8 mouse cellular contexts compared by ENCODE assay signal in genomic region chr7:47133331-47133730, GRCm38 (mm10). TPM values are rescaled to one million over a fixed set of nuclear protein-coding genes. Genes with fewer than 3 reads are reported as not detected.
DNase-seq lines count a peak whose midpoint lies in the region; ATAC-seq and TF ChIP-seq lines count a peak whose summit lies in the region.

Ptpn5 (minus strand) TSS chr7:47133684.

- 0 out of 2 replicates have a peak within 1 kb of the TSS, but pooled peaks have one; percentile 4 for H3K27ac ChIP-seq in kidney, adult 2 months (ENCODE audit: insufficient read depth, low read depth, low read length)
- H3K27ac ChIP-seq in embryonic facial prominence, embryonic 12.5 days = 0 out of 2 replicates have a peak within 1 kb of the TSS, but pooled peaks have one; percentile 23
- H3K27ac ChIP-seq in intestine, embryonic 16.5 days (ENCODE audit: low read length) = no peak within 1 kb of the TSS
- peak within 1 kb of the TSS; percentile 93 for H3K27ac ChIP-seq in midbrain, embryonic 15.5 days

- peak within 1 kb of the TSS; percentile 63 for H3K9ac ChIP-seq in embryonic facial prominence, embryonic 12.5 days
- peak within 1 kb of the TSS; percentile 58 for H3K9ac ChIP-seq in intestine, embryonic 16.5 days (ENCODE audit: low read depth, low read length)
- peak within 1 kb of the TSS; percentile 85 for H3K9ac ChIP-seq in midbrain, embryonic 15.5 days

- H3K4me3 ChIP-seq in kidney, adult 2 months (ENCODE audit: insufficient read depth, low read depth, low read length) = peak within 1 kb of the TSS; percentile 0; the same call in 1 of the 2 replicates
- peak within 1 kb of the TSS; percentile 64 for H3K4me3 ChIP-seq in embryonic facial prominence, embryonic 12.5 days
- H3K4me3 ChIP-seq in intestine, embryonic 16.5 days (ENCODE audit: low read length) = peak within 1 kb of the TSS; percentile 65
- peak within 1 kb of the TSS; percentile 80 for H3K4me3 ChIP-seq in midbrain, embryonic 15.5 days

- no peaks in the 10 kb centered on the region for H3K9me3 ChIP-seq in embryonic facial prominence, embryonic 12.5 days
- no peaks in the 10 kb centered on the region for H3K9me3 ChIP-seq in intestine, embryonic 16.5 days (ENCODE audit: control insufficient read depth, low read length)
- H3K9me3 ChIP-seq in midbrain, embryonic 15.5 days = no peaks in the 10 kb centered on the region

- no peaks in the 10 kb centered on the region for H3K36me3 ChIP-seq in kidney, adult 2 months (ENCODE audit: control insufficient read depth, insufficient read depth, low read length)
- no peaks in the 10 kb centered on the region for H3K36me3 ChIP-seq in embryonic facial prominence, embryonic 12.5 days
- no peaks in the 10 kb centered on the region for H3K36me3 ChIP-seq in intestine, embryonic 16.5 days (ENCODE audit: control insufficient read depth, insufficient read depth, low read length)
- H3K36me3 ChIP-seq in midbrain, embryonic 15.5 days (replicated peaks) = no peaks in the 10 kb centered on the region

- ATAC-seq in embryonic facial prominence, embryonic 12.5 days (ENCODE audit: insufficient number of reproducible peaks, insufficient read depth, low FRiP score, low TSS enrichment) = no peak
- no peak for ATAC-seq in intestine, embryonic 16.5 days
- ATAC-seq in midbrain, embryonic 15.5 days (replicated peaks) = peak; percentile 18

- H3K4me2 ChIP-seq in embryonic facial prominence, embryonic 12.5 days (replicated peaks) = peak within 1 kb of the TSS; percentile 99
- H3K4me2 ChIP-seq in intestine, embryonic 16.5 days (ENCODE audit: low read depth, low read length) = peak within 1 kb of the TSS; percentile 98
- peak within 1 kb of the TSS; percentile 80 for H3K4me2 ChIP-seq in midbrain, embryonic 15.5 days

- TF ChIP-seq CTCF in kidney, adult 2 months (conservative IDR thresholded peaks at IDR 0.05; ENCODE audit: insufficient read depth, insufficient read length, low read depth, low read length) = no peak

- 15% methylated on average over 13 of the region's 13 CpGs for WGBS in kidney, adult 2 months
- WGBS in embryonic facial prominence, embryonic 12.5 days = 4% methylated on average over 13 of the region's 13 CpGs
- WGBS in intestine, embryonic 16.5 days = 10% methylated on average over 13 of the region's 13 CpGs
- WGBS in midbrain, embryonic 15.5 days = 1% methylated on average over 13 of the region's 13 CpGs

- H3K27me3 ChIP-seq in kidney, adult 2 months (replicated peaks; ENCODE audit: control insufficient read depth, insufficient read depth, low read length) = no peaks in the 10 kb centered on the region
- H3K27me3 ChIP-seq in embryonic facial prominence, embryonic 12.5 days = peaks cover 55% of the 10 kb centered on the region
- H3K27me3 ChIP-seq in intestine, embryonic 16.5 days (replicated peaks; ENCODE audit: control insufficient read depth, insufficient read depth, low read length) = peaks cover 46% of the 10 kb centered on the region
- H3K27me3 ChIP-seq in midbrain, embryonic 15.5 days (replicated peaks) = 0 out of 2 replicates have a peak, but pooled peaks cover 3% of the 10 kb centered on the region

- no peak for DNase-seq in kidney, adult 2 months
- DNase-seq in kidney, adult 9 months = no peak
- no peak for DNase-seq in cerebellum, postnatal 36 days
- no peak for DNase-seq in thymus, postnatal 0 days (ENCODE audit: low spot score)
- DNase-seq in right cerebral cortex, postnatal 14 days = no peak

- TF ChIP-seq POLR2A in kidney, adult 2 months (IDR thresholded peaks at IDR 0.05; ENCODE audit: low read depth, low read length) = no peak

- 0 out of 2 replicates have a peak, but pooled peaks cover 7% of the 10 kb centered on the region for H3K4me1 ChIP-seq in kidney, adult 2 months (ENCODE audit: control insufficient read depth, insufficient read depth, low read length)
- H3K4me1 ChIP-seq in embryonic facial prominence, embryonic 12.5 days = peaks cover 7% of the 10 kb centered on the region; the same call in 1 of the 2 replicates
- peaks cover 12% of the 10 kb centered on the region; the same call in 1 of the 2 replicates for H3K4me1 ChIP-seq in intestine, embryonic 16.5 days (ENCODE audit: control insufficient read depth, insufficient read depth, low read length)
- H3K4me1 ChIP-seq in midbrain, embryonic 15.5 days = peaks cover 26% of the 10 kb centered on the region

RNA-seq across cellular contexts. Expression of gene Ptpn5, which starts in this region (rescaled TPM):
- 0.61 and 0.79 TPM in 2 replicates for polyA plus RNA-seq in kidney, adult 2 months (2012; rRNA removed)
- 2.3 and 4.4 TPM in 2 replicates for polyA plus RNA-seq in embryonic facial prominence, embryonic 12.5 days (2016; fragmentation: Nextera tagmentation; extraction: Ambion mirVana)
- 1.1 and 1.3 TPM in 2 replicates for polyA plus RNA-seq in intestine, embryonic 16.5 days (2015; fragmentation: Nextera tagmentation; extraction: Ambion mirVana)
- polyA plus RNA-seq in midbrain, embryonic 15.5 days (2015; fragmentation: Nextera tagmentation; extraction: Ambion mirVana) = 178 and 184 TPM in 2 replicates
- 0.24 and 0.27 TPM in 2 replicates for polyA plus RNA-seq in thymus, postnatal 0 days (2015; fragmentation: Nextera tagmentation; extraction: Ambion mirVana)

Comparison
In these comparisons a context has a peak if more than half of its experiments do, and no peak if none do; other contexts are left out.
1. RNA of gene Ptpn5 (polyA plus RNA-seq): 178 to 184 TPM in midbrain, embryonic 15.5 days; 2.3 to 4.4 TPM in embryonic facial prominence, embryonic 12.5 days, 1.1 to 1.3 TPM in intestine, embryonic 16.5 days, 0.61 to 0.79 TPM in kidney, adult 2 months and 0.24 to 0.27 TPM in thymus, postnatal 0 days; every median in the first group is over 10 times any median in the second.
2. H3K4me3 ChIP-seq: peak in every context shown above with its lines; median percentile 80 in midbrain, embryonic 15.5 days; 65 in intestine, embryonic 16.5 days; 64 in embryonic facial prominence, embryonic 12.5 days; 0 in kidney, adult 2 months.
3. Peak in every context shown above with its lines, with median percentiles within 50 percentile points of each other: H3K4me2 ChIP-seq and H3K9ac ChIP-seq.